Mouse (Mus musculus): Measurements from ENCODE around the gene Naa20.

DNA sequence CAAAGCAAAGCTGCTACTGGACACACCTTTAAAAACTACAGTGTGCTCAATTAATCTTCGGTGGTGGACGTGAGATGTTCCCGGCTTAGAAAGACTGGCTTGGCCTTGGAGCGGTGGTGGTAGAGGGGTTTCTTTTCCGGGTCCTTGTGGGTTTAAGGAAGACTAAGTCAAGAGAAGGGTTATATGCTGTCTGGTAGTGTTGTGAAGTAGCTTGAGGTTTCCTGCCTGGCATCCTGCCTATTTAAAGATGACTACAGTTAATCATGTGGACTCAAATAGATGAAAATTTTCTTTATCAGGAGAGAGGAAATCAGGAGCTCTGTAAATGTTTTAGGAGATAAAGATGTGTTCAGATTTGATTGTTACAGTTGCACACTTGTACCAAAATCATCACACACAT lies 54.4 kb downstream of the Naa20 start:
- TF ChIP-seq CTCF (IDR thresholded peaks at IDR 0.05; ENCODE audit: low read depth, low read length) (no peak), POLR2A (IDR thresholded peaks at IDR 0.05; ENCODE audit: borderline replicate concordance, low read depth, low read length) (no peak)
